Mouse (Mus musculus) forebrain, embryonic 11.5 days (tissue): ENCODE data around the gene Galnt10. TPM values are rescaled to one million over a fixed set of nuclear protein-coding genes. Genes with fewer than 3 reads are reported as not detected.

Source experiments
- ATAC-seq: fragments of 200-750 bp; cut with Nextera tagmentation; replicated peaks from 2 replicates; pipeline ENCODE4 v1.8.0; 2017; ENCODE audit warnings: moderate TSS enrichment; ENCODE audit not compliant: low FRiP score
- DNase-seq: peaks from one replicate; pipeline ENCODE4 v3.0.0-alpha.2; 2017; ENCODE audit warnings: low spot score
- H3K27ac ChIP-seq: fragments of 300-500 bp; sonication (generic); 2 replicates; pipeline ENCODE4 v1.5.1; 2014; ENCODE audit warnings: low read depth, low read length
- H3K27me3 ChIP-seq: fragments of 300-500 bp; sonication (generic); 2 replicates; pipeline ENCODE4 v1.6.1; 2014; ENCODE audit warnings: mild to moderate bottlenecking, low read length, mixed read lengths; ENCODE audit not compliant: control insufficient read depth, insufficient read depth
- H3K36me3 ChIP-seq: fragments of 300-500 bp; sonication (generic); 2 replicates; pipeline ENCODE4 v1.6.1; 2014; ENCODE audit warnings: mild to moderate bottlenecking, low read length, moderate library complexity, mixed read lengths; ENCODE audit not compliant: control insufficient read depth, insufficient read depth
- H3K4me1 ChIP-seq: fragments of 300-500 bp; sonication (generic); replicated peaks from 2 replicates; pipeline ENCODE4 v1.6.1; 2014; ENCODE audit warnings: low read length, mixed read lengths; ENCODE audit not compliant: control insufficient read depth, insufficient read depth
- H3K4me2 ChIP-seq: fragments of 300-500 bp; sonication (generic); 2 replicates; pipeline ENCODE4 v1.6.1; 2014; ENCODE audit warnings: low read depth, mild to moderate bottlenecking, low read length, moderate library complexity, mixed read lengths; ENCODE audit not compliant: severe bottlenecking
- H3K4me3 ChIP-seq: fragments of 300-500 bp; sonication (generic); 2 replicates; pipeline ENCODE4 v1.5.1; 2014; ENCODE audit warnings: low read depth, low read length
- H3K9ac ChIP-seq: fragments of 300-500 bp; sonication (generic); 2 replicates; pipeline ENCODE4 v1.6.1; 2014; ENCODE audit warnings: low read length
- H3K9me3 ChIP-seq: fragments of 300-500 bp; sonication (generic); 2 replicates; pipeline ENCODE4 v1.6.1; 2016; ENCODE audit warnings: low read length, mixed read lengths; ENCODE audit not compliant: control insufficient read depth
- WGBS: fragments of 180-500 bp; shearing (Covaris S2); extraction: QIAGEN DNeasy Blood & Tissue Kit; methylation state at CpG from one replicate; pipeline ENCODE4 v1.1.7; 2014; 5-methylcytosine and 5-hydroxymethylcytosine counted together
- polyA plus RNA-seq: library from polyadenylated mRNA; unstranded; fragments of >200 nt; fragmentation: Nextera tagmentation; extraction: Ambion mirVana; gene quantifications from 2 replicates; pipeline ENCODE4 v1.2.1, GENCODE M21; 2014

The Galnt10 gene
- polyA plus RNA-seq, 1 experiment from 2014 or later: 18.1 TPM

GRCm38 (mm10) chr11:57833296-57833977 is 188.2 kb downstream of the Galnt10 start:
- no peak overlapping the region for H3K4me3 ChIP-seq

GRCm38 (mm10) chr11:57834031-57834430 is 188.8 kb downstream of the Galnt10 start:
- Histone ChIP-seq H3K36me3 (no peaks in the 10 kb centered on the region), H3K27ac (no peak overlapping the region), H3K4me2 (no peak overlapping the region), H3K4me3 (no peak overlapping the region), H3K27me3 (peaks cover 93% of the 10 kb centered on the region), H3K4me1 (peaks cover 6% of the 10 kb centered on the region; the same call in 1 of the 2 replicates), H3K9ac (no peak overlapping the region), H3K9me3 (no peaks in the 10 kb centered on the region)
- DNase-seq: no peak
- 7% methylated on average over 6 of the region's 6 CpGs for WGBS
- ATAC-seq: no peak

More at GRCm38 (mm10) chr11:57833296-57833977, 188.2 kb downstream of the Galnt10 start:
- no peaks in the 10 kb centered on the region for H3K9me3 ChIP-seq
- peaks cover 6% of the 10 kb centered on the region; the same call in 1 of the 2 replicates for H3K4me1 ChIP-seq
- H3K27ac ChIP-seq: no peak overlapping the region
- peaks cover 92% of the 10 kb centered on the region for H3K27me3 ChIP-seq
- H3K9ac ChIP-seq: no peak overlapping the region
- H3K36me3 ChIP-seq: no peaks in the 10 kb centered on the region
- DNase-seq (no peak), ATAC-seq (no peak)
- under 1% methylated on average over 30 of the region's 30 CpGs for WGBS
- H3K4me2 ChIP-seq: no peak overlapping the region

- DNase-seq (no peak), ATAC-seq (no peak)
- no peaks in the 10 kb centered on the region for H3K36me3 ChIP-seq
- no peaks in the 10 kb centered on the region for H3K9me3 ChIP-seq
- no peaks in the 10 kb centered on the region for H3K4me1 ChIP-seq
- H3K27ac ChIP-seq: no peak overlapping the region
- no peak overlapping the region for H3K4me2 ChIP-seq
- 8% methylated on average over 2 of the region's 2 CpGs for WGBS
- H3K9ac ChIP-seq: no peak overlapping the region
- H3K27me3 ChIP-seq: peaks cover 93% of the 10 kb centered on the region
- H3K4me3 ChIP-seq: no peak overlapping the region
These were observed 190.1 kb downstream of the Galnt10 start for GRCm38 (mm10) chr11:57835331-57835730.

- H3K9ac ChIP-seq: no peak overlapping the region
- H3K9me3 ChIP-seq: no peaks in the 10 kb centered on the region
- no peak overlapping the region for H3K4me3 ChIP-seq
- H3K27ac ChIP-seq: no peak overlapping the region
- ATAC-seq: no peak
- no peaks in the 10 kb centered on the region for H3K36me3 ChIP-seq
- no peak overlapping the region for H3K4me2 ChIP-seq
- peaks cover 91% of the 10 kb centered on the region for H3K27me3 ChIP-seq
- H3K4me1 ChIP-seq: peaks cover 1% of the 10 kb centered on the region; the same call in 1 of the 2 replicates
- no peak for DNase-seq
- WGBS: 6% methylated on average over 3 of the region's 3 CpGs
These were observed 190.7 kb downstream of the Galnt10 start for GRCm38 (mm10) chr11:57835931-57836330.

GRCm38 (mm10) chr11:57836401-57836800 is 191.2 kb downstream of the Galnt10 start:
- no peak overlapping the region for H3K4me2 ChIP-seq
- H3K9me3 ChIP-seq: no peaks in the 10 kb centered on the region
- ATAC-seq (no peak), DNase-seq (no peak)
- no peak overlapping the region for H3K27ac ChIP-seq
- no peaks in the 10 kb centered on the region for H3K36me3 ChIP-seq
- no peak overlapping the region for H3K4me3 ChIP-seq
- peaks cover 88% of the 10 kb centered on the region for H3K27me3 ChIP-seq
- WGBS: 3% methylated on average over 9 of the region's 9 CpGs
- no peak overlapping the region for H3K9ac ChIP-seq
- H3K4me1 ChIP-seq: peaks cover 5% of the 10 kb centered on the region; the same call in 1 of the 2 replicates

Other genes starting within 250 kb of the Galnt10 start
- 50.8 and 54.5 TPM in 2 replicates for gene Fam114a2, start 126.8 kb upstream of the Galnt10 start, polyA plus RNA-seq
- 54.9 and 56.6 TPM in 2 replicates for gene Mfap3, start 126.8 kb upstream of the Galnt10 start, polyA plus RNA-seq
- 14.1 and 15.8 TPM in 2 replicates for gene Sap30l, start 156.2 kb downstream of the Galnt10 start, polyA plus RNA-seq
- gene Hand1, start 187.4 kb downstream of the Galnt10 start, polyA plus RNA-seq: not detected in 2 replicates